Mouse (Mus musculus) A20 (cell line): ENCODE results near the gene Zfp367.

Experiments used
- DNase-seq: peaks from one replicate; pipeline ENCODE4 v3.0.0-alpha.2; 2011; ENCODE audit warnings: low read depth, low spot score

Zfp367 gene

GRCm38 (mm10) chr13:64154651-64155050 lies 1.6 kb upstream of the Zfp367 start:
- no peak for DNase-seq

DNA sequence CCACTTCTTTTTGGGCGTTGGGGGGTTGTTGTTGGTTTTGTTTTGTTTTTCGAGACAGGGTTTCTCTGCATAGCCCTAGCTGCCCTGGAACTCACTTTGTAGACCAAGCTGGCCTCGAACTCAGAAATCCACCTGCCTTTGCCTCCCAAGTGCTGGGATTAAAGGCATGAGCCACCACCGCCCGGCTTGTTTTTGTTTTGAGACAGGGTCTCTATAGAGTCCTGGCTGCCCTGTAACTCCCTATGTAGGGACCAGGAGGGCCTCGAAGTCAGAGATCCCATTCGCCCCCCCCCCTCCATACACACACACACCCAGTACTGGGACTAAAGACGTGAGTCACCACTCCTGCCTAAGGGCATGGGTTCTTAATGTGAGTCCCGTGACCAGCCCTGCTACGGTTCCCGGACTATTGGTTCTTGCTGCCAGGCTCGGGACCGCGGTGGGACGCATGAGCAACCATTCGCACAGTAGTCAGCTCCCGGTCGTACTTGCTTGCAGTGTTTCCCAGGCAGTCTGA lies 807 bp upstream of the Zfp367 start:
- peak; percentile 62 for DNase-seq

DNA sequence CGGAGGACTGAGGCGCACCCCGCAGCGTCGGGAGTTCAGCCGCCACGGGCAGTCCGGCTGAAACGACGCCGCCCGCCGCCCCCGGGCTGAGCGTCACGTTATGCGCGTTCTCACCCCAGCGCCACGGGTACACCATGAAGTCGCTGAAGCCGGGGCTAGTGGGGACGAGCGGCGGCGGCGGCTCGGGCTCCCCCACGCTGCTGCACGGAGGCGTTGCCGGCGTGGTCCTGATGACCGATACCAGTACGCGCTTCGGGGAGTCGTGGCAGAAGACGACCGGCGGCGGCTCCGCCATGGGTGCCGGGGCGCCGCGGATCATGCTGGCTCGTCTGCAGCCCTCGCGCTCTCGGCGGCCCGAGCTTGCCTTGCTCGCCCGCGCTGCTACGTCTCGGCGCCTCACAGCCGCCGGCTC lies 325 bp downstream of the Zfp367 start:
- no peak for DNase-seq

GRCm38 (mm10) chr13:64152241-64152669 lies 747 bp downstream of the Zfp367 start:
- peak; percentile 93 for DNase-seq

DNA sequence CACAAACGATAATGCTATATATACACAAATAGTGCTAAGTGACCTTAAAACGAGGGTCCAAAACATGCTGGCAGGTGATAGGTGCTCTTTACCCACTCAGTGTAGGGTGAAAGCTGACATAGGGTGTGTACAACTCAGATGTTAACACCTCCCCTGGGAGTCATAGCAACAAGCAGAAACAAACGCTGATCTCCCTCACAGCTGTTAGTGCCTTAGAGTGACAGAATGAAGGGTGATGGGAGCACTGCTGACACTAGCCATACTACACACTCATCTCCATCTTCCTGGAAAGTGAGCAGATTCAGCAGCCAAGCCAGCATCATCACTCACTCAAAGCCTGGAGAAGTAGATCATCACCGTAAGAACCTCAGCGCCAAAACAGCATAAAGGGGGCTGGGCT lies 2.9 kb downstream of the Zfp367 start:
- DNase-seq, result no peak

DNA sequence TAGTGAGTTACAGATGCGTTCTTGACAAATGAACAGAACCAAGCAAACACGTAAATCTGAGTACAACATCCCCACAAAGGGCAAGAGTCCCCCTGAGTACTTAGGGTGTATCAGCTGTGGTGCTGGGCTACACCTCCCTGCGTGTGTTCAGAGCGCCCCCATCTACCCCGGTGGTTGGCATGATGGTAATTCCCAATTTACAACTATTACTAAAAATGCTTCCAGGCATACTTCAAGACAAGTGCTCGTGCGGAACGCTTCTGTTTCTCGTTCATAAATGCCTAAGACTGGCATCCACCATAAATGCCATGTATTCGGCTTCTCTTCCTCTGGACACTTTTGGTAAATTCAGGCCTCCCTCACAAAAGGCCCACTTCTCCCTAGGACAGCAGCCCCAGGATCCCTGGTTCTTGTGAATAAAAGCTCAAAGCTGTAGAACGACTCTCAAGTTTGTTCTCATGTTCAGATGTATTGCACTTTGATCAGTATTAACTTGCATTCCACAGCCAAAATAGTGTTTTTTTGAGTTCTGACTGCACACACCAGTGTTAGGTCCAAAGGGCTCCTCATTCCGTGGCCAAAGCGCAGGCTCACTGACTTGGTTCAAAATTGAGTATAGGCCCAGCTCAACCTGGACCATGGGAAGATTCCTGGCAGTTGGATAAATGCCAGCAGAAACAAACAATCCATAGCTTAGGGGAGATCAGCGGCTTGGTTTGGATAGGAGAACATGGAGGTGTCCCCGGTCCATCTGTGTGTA lies 23.2 kb downstream of the Zfp367 start:
- DNase-seq, result peak; percentile 62

DNA sequence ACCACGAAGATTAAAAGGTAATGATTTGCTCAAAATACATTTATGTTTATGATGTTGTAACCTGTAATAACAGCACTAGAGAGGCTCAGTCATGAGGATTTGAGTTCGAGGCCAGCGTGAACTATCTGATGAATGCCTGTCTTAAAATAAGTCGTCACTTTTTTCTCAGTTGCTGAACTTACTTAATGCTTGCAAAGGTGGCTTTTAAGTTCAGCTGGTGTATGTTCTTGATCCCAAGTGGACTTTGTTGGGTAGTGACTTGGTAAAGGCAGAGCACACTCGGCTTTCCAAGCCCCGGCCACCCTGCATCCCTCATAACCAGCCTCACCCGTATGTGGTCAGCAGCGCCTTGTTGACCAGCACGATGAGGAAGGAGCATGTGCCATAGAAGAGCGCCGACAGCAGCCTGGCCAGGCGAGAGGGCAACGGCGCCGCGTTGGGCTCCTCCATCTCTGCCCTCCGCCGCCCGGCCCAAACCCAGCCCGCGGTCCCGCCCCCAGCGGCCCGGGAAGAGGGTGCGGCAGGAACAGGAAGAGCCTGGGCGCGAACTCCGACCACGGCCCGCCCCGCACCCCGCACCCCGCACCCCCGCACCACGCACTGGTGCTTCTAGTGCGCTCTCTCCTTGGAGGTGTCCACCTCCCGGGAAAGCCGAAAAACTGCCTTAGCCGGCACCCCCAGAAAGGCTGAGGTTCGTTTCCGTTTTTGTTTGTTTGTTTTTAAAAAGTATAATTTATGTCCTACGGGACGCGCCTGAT lies 24.0 kb downstream of the Zfp367 start, which contains the start of gene Slc35d2:
Slc35d2 (minus strand) TSS at position 511 of the 758 bp plus-strand sequence.
- peak; percentile 52 for DNase-seq

GRCm38 (mm10) chr13:64126316-64126715 lies 26.7 kb downstream of the Zfp367 start:
- no peak for DNase-seq

- DNase-seq, result no peak
These were observed 28.1 kb downstream of the Zfp367 start for GRCm38 (mm10) chr13:64124886-64125285.

DNA sequence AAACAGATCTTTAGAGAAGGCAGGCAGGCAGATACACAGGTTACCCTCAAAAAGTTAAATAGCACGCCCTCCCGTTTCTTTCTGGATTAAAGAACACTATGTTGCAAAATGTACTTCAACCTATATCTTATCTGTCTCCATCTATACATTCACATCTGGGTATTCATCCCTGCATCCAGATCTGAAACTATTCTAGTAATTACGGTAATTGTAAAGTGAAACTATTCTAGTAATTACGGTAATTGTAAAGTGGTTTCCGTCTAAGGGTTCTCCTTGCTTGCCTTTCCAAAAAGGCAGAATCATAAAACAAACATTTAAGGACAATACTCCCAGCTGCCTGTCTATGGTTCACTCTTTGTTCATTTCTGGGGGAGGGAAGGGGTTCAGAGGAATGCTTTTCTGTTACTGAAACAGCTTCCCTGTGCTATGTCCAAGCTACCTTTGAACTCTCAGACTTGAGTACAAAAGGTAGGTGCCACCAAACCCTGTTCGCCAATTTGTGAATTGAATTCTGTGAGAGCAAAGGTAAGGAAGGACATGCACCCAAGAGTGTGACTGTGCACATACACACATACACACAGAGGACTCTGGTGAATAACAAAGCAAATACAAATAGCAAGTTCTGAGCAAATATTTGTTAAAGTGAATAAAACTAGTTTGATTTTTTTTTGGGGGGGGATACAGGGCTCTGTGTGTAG lies 29.4 kb downstream of the Zfp367 start:
- no peak for DNase-seq

DNA sequence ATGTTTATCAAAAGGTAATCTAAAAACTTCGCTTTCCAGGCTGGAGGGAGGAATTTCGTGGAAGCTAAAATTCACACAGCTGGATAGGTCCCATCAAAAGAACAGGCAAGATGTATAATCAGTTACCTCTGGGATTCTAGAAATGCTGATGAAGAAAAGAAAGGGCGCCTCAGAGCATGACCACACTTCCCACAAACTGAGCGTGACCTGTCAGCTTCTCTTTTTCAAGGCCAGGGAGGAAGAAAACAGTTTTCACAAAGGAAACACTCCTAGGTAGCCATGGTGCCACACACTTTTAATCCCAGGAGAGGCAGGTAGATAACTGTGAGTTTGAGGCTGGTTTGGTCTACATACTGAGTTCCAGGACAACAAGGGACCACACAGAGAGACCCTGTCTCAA lies 32.2 kb downstream of the Zfp367 start:
- no peak for DNase-seq

GRCm38 (mm10) chr13:64117442-64117841 lies 35.6 kb downstream of the Zfp367 start:
- peak; percentile 43 for DNase-seq

- no peak for DNase-seq
These were observed 42.6 kb downstream of the Zfp367 start for GRCm38 (mm10) chr13:64110421-64110820.

GRCm38 (mm10) chr13:64108381-64108850 lies 44.6 kb downstream of the Zfp367 start:
- DNase-seq, result no peak

GRCm38 (mm10) chr13:64107535-64107934 lies 45.5 kb downstream of the Zfp367 start:
- DNase-seq, result no peak

- DNase-seq, result no peak
These were observed 45.9 kb downstream of the Zfp367 start for GRCm38 (mm10) chr13:64107105-64107504.

DNA sequence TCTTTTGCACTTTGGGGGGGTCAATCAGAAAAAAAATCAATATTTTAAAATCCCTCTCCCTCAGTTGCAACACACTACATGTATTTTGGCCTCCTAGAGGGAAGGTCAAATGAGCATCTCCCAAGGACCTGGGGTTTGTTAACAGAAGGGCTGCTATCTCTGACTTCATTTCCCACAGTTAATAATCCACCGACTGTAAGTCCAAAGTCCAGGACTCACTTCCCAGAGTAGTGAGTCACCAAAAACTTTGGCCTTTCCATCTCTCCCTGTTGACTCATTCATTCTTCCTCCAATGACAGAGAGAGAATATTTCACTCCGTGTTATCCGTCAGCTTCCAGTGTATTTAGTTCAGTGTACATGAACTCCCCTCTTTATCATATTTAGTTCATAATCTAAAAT lies 47.3 kb downstream of the Zfp367 start:
- DNase-seq, result no peak

DNA sequence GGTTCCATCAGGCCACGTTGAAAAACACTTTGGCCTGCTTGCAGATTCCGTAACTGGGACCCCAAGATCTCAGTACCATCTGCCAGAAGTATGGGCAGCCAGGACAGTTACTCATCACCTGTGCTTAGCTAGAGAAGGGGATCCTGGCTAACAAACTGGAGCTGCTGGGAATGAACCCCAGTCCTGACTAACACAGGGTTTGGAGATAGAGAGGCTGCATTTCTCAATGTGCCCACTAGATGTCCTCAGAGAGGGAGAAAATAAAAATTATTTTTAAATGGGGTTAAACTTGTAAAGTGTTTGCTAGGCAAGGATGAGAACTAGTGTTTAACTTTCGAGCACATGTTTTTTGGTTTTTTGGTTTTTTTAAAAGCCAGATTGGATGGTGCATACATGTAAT lies 52.8 kb downstream of the Zfp367 start:
- DNase-seq, result peak; percentile 59

DNA sequence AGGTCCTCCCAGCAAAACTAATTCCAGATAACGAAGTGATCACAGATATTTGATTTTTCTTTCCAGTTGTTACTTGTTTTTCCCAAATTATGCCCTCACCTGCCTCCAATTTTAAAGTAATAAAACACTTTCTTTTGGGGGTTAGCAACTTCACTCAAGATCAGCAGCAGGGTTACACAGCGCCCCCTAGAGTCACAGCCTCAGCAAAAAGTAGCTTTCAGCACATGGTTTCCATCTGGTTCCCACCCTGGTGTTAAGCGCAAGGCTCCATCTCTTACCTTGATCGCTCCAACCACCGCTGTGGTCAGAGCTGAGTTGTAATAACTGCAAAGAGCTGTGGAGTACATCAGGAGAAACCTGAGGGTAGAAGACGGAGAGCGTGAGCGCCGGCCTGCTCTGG lies 54.0 kb downstream of the Zfp367 start:
- peak; percentile 60 for DNase-seq

DNA sequence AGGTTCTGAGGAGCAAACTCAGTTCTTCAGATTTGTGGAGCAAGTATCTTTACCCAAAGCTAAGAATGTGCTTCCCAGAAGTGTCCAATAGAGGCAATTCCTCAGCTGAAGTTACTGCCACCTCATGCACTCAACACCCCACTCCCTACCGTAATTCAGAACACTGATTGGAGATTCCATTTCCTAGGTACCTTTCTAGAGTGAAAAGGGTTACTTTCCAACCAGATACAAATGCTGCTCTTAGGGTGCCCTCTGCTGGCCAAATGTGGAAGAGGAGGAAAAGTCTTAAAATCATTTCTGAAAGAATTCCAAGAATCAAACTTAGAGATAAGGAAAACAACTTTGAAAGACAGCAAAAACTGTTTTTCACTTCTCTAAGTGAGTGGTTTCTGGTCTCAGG lies 59.7 kb downstream of the Zfp367 start:
- peak; percentile 60 for DNase-seq

- DNase-seq, result no peak
These were observed 60.2 kb downstream of the Zfp367 start for GRCm38 (mm10) chr13:64092752-64093151.

GRCm38 (mm10) chr13:64092141-64092540 lies 60.9 kb downstream of the Zfp367 start:
- DNase-seq, result no peak
